Mouse (Mus musculus): ENCODE results near the gene Ccs. TPM values are rescaled to one million over a fixed set of nuclear protein-coding genes. Genes with fewer than 3 reads are reported as not detected.

Gene Ccs
- polyA plus RNA-seq, 1 experiment from 2014 or later = 46.8 TPM

- DNase-seq (ENCODE audit: low spot score) (peak; percentile 27), ATAC-seq (ENCODE audit: insufficient number of reproducible peaks, low FRiP score, low TSS enrichment, low read depth) (no peak)
- H3K27ac ChIP-seq (replicated peaks; ENCODE audit: low read depth, low read length) = no peak overlapping the region
- H3K4me3 ChIP-seq (ENCODE audit: low read depth, low read length) = no peak overlapping the region
- H3K9ac ChIP-seq (ENCODE audit: low read length) = no peak overlapping the region
- H3K36me3 ChIP-seq (ENCODE audit: control insufficient read depth, insufficient read depth, low read length) = no peaks in the 10 kb centered on the region
- 7% methylated on average over 17 of the region's 17 CpGs for WGBS
- no peaks in the 10 kb centered on the region for H3K27me3 ChIP-seq (ENCODE audit: control insufficient read depth, insufficient read depth, low read length)
- H3K4me2 ChIP-seq (ENCODE audit: low read depth, severe bottlenecking) = no peak overlapping the region
- H3K4me1 ChIP-seq (ENCODE audit: control insufficient read depth, insufficient read depth, low read length) = no peaks in the 10 kb centered on the region
- no peaks in the 10 kb centered on the region for H3K9me3 ChIP-seq (ENCODE audit: control insufficient read depth, low read length)
These were observed 26.0 kb upstream of the Ccs start for GRCm38 (mm10) chr19:4865147-4865546.

GRCm38 (mm10) chr19:4863048-4863447 lies 23.9 kb upstream of the Ccs start:
- WGBS = 83% methylated on average over 6 of the region's 6 CpGs
- Histone ChIP-seq H3K9me3 (ENCODE audit: control insufficient read depth, low read length) (no peaks in the 10 kb centered on the region), H3K27ac (replicated peaks; ENCODE audit: low read depth, low read length) (no peak overlapping the region), H3K4me3 (ENCODE audit: low read depth, low read length) (no peak overlapping the region), H3K4me1 (ENCODE audit: control insufficient read depth, insufficient read depth, low read length) (no peaks in the 10 kb centered on the region), H3K27me3 (ENCODE audit: control insufficient read depth, insufficient read depth, low read length) (no peaks in the 10 kb centered on the region), H3K4me2 (ENCODE audit: low read depth, severe bottlenecking) (no peak overlapping the region), H3K36me3 (ENCODE audit: control insufficient read depth, insufficient read depth, low read length) (no peaks in the 10 kb centered on the region), H3K9ac (ENCODE audit: low read length) (no peak overlapping the region)
- ATAC-seq (ENCODE audit: insufficient number of reproducible peaks, low FRiP score, low TSS enrichment, low read depth) (no peak), DNase-seq (ENCODE audit: low spot score) (no peak)

- no peaks in the 10 kb centered on the region for H3K9me3 ChIP-seq (ENCODE audit: control insufficient read depth, low read length)
- H3K4me3 ChIP-seq (ENCODE audit: low read depth, low read length) = no peak overlapping the region
- H3K27me3 ChIP-seq (ENCODE audit: control insufficient read depth, insufficient read depth, low read length) = no peaks in the 10 kb centered on the region
- H3K4me1 ChIP-seq (ENCODE audit: control insufficient read depth, insufficient read depth, low read length) = peaks cover 3% of the 10 kb centered on the region; the same call in 1 of the 2 replicates
- H3K4me2 ChIP-seq (ENCODE audit: low read depth, severe bottlenecking) = no peak overlapping the region
- no peaks in the 10 kb centered on the region for H3K36me3 ChIP-seq (ENCODE audit: control insufficient read depth, insufficient read depth, low read length)
- no peak for DNase-seq (ENCODE audit: low spot score)
- no peak overlapping the region for H3K9ac ChIP-seq (ENCODE audit: low read length)
- no peak overlapping the region for H3K27ac ChIP-seq (replicated peaks; ENCODE audit: low read depth, low read length)
- WGBS = 72% methylated on average over 6 of the region's 6 CpGs
- no peak for ATAC-seq (ENCODE audit: insufficient number of reproducible peaks, low FRiP score, low TSS enrichment, low read depth)
These were observed 19.9 kb upstream of the Ccs start for GRCm38 (mm10) chr19:4859081-4859480.

- H3K9ac ChIP-seq (ENCODE audit: low read length) = no peak overlapping the region
- no peak overlapping the region; the same call in 1 of the 2 replicates for H3K4me2 ChIP-seq (ENCODE audit: low read depth, severe bottlenecking)
- peaks cover 3% of the 10 kb centered on the region; the same call in 1 of the 2 replicates for H3K4me1 ChIP-seq (ENCODE audit: control insufficient read depth, insufficient read depth, low read length)
- no peaks in the 10 kb centered on the region for H3K9me3 ChIP-seq (ENCODE audit: control insufficient read depth, low read length)
- DNase-seq (ENCODE audit: low spot score) = no peak
- WGBS = 83% methylated on average over 4 of the region's 4 CpGs
- no peaks in the 10 kb centered on the region for H3K27me3 ChIP-seq (ENCODE audit: control insufficient read depth, insufficient read depth, low read length)
- H3K36me3 ChIP-seq (ENCODE audit: control insufficient read depth, insufficient read depth, low read length) = no peaks in the 10 kb centered on the region
- no peak overlapping the region for H3K4me3 ChIP-seq (ENCODE audit: low read depth, low read length)
- ATAC-seq (ENCODE audit: insufficient number of reproducible peaks, low FRiP score, low TSS enrichment, low read depth) = no peak
- no peak overlapping the region for H3K27ac ChIP-seq (replicated peaks; ENCODE audit: low read depth, low read length)
These were observed 16.8 kb upstream of the Ccs start for GRCm38 (mm10) chr19:4855951-4856350.

GRCm38 (mm10) chr19:4855470-4855820 lies 16.3 kb upstream of the Ccs start:
- Histone ChIP-seq H3K4me1 (ENCODE audit: control insufficient read depth, insufficient read depth, low read length) (peaks cover 3% of the 10 kb centered on the region; the same call in 1 of the 2 replicates), H3K36me3 (ENCODE audit: control insufficient read depth, insufficient read depth, low read length) (no peaks in the 10 kb centered on the region), H3K27me3 (ENCODE audit: control insufficient read depth, insufficient read depth, low read length) (no peaks in the 10 kb centered on the region), H3K9ac (ENCODE audit: low read length) (peak overlapping the region; percentile 55), H3K9me3 (ENCODE audit: control insufficient read depth, low read length) (no peaks in the 10 kb centered on the region), H3K27ac (replicated peaks; ENCODE audit: low read depth, low read length) (no peak overlapping the region), H3K4me3 (ENCODE audit: low read depth, low read length) (peak overlapping the region; percentile 58), H3K4me2 (ENCODE audit: low read depth, severe bottlenecking) (peak overlapping the region; percentile 97)
- WGBS = 2% methylated on average over 14 of the region's 14 CpGs
- DNase-seq (ENCODE audit: low spot score) (no peak), ATAC-seq (ENCODE audit: insufficient number of reproducible peaks, low FRiP score, low TSS enrichment, low read depth) (0 out of 2 replicates have a peak, but pooled peaks have one; percentile 31)

GRCm38 (mm10) chr19:4854552-4855469 lies 15.7 kb upstream of the Ccs start, which contains the start of gene Ctsf:
Gene Ctsf, plus strand, starts transcription at chr19:4855130.
- H3K27ac ChIP-seq (replicated peaks; ENCODE audit: low read depth, low read length) = no peak within 1 kb of the TSS
- H3K4me2 ChIP-seq (ENCODE audit: low read depth, severe bottlenecking) = peak within 1 kb of the TSS; percentile 97
- WGBS = 5% methylated on average over 45 of the region's 45 CpGs

GRCm38 (mm10) chr19:4850281-4850680 lies 11.1 kb upstream of the Ccs start:
- ATAC-seq (ENCODE audit: insufficient number of reproducible peaks, low FRiP score, low TSS enrichment, low read depth) (no peak), DNase-seq (ENCODE audit: low spot score) (no peak)
- Histone ChIP-seq H3K27ac (replicated peaks; ENCODE audit: low read depth, low read length) (no peak overlapping the region), H3K4me2 (ENCODE audit: low read depth, severe bottlenecking) (0 out of 2 replicates have a peak overlapping the region, but pooled peaks have one; percentile 12), H3K27me3 (ENCODE audit: control insufficient read depth, insufficient read depth, low read length) (no peaks in the 10 kb centered on the region), H3K9ac (ENCODE audit: low read length) (no peak overlapping the region), H3K4me3 (ENCODE audit: low read depth, low read length) (no peak overlapping the region), H3K4me1 (ENCODE audit: control insufficient read depth, insufficient read depth, low read length) (no peaks in the 10 kb centered on the region; the same call in 1 of the 2 replicates), H3K36me3 (ENCODE audit: control insufficient read depth, insufficient read depth, low read length) (no peaks in the 10 kb centered on the region), H3K9me3 (ENCODE audit: control insufficient read depth, low read length) (no peaks in the 10 kb centered on the region)
- 58% methylated on average over 5 of the region's 5 CpGs for WGBS

More at GRCm38 (mm10) chr19:4854552-4855469, 15.7 kb upstream of the Ccs start, which contains the start of gene Ctsf:
- Histone ChIP-seq H3K4me1 (ENCODE audit: control insufficient read depth, insufficient read depth, low read length) (peaks cover 3% of the 10 kb centered on the region; the same call in 1 of the 2 replicates), H3K4me3 (ENCODE audit: low read depth, low read length) (peak within 1 kb of the TSS; percentile 58), H3K9ac (ENCODE audit: low read length) (peak within 1 kb of the TSS; percentile 55), H3K27me3 (ENCODE audit: control insufficient read depth, insufficient read depth, low read length) (no peaks in the 10 kb centered on the region), H3K9me3 (ENCODE audit: control insufficient read depth, low read length) (no peaks in the 10 kb centered on the region), H3K36me3 (ENCODE audit: control insufficient read depth, insufficient read depth, low read length) (no peaks in the 10 kb centered on the region)
- DNase-seq (ENCODE audit: low spot score) (peak; percentile 81), ATAC-seq (ENCODE audit: insufficient number of reproducible peaks, low FRiP score, low TSS enrichment, low read depth) (peak; percentile 68)

GRCm38 (mm10) chr19:4849800-4850199 lies 10.7 kb upstream of the Ccs start:
- ATAC-seq (ENCODE audit: insufficient number of reproducible peaks, low FRiP score, low TSS enrichment, low read depth) = no peak
- 52% methylated on average over 4 of the region's 4 CpGs for WGBS
- Histone ChIP-seq H3K27me3 (ENCODE audit: control insufficient read depth, insufficient read depth, low read length) (no peaks in the 10 kb centered on the region), H3K27ac (replicated peaks; ENCODE audit: low read depth, low read length) (no peak overlapping the region), H3K4me1 (ENCODE audit: control insufficient read depth, insufficient read depth, low read length) (no peaks in the 10 kb centered on the region), H3K9ac (ENCODE audit: low read length) (no peak overlapping the region), H3K9me3 (ENCODE audit: control insufficient read depth, low read length) (no peaks in the 10 kb centered on the region), H3K4me3 (ENCODE audit: low read depth, low read length) (no peak overlapping the region), H3K36me3 (ENCODE audit: control insufficient read depth, insufficient read depth, low read length) (no peaks in the 10 kb centered on the region), H3K4me2 (ENCODE audit: low read depth, severe bottlenecking) (no peak overlapping the region)
- no peak for DNase-seq (ENCODE audit: low spot score)
